Mouse (Mus musculus): ENCODE results near the gene Tada3.

Tada3 gene

DNA sequence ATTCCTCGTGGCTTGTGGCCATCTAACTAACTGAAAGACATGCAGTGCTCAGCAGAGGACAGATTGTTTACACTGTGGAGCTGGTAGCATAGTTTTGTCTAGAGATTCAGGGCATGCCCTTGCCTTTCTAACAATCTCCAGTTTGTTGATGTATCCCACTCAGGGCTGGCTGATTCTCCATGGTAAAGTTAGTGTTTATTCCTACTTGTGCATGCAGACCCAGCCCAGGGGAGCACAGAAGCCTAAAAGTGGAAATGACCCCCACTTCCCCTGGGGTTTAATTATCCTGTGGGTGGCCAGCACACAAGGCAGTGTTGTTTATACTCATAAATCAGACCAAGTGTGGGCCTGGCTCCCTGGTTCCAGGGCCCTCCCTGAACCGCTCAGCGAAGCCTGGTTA, 8.3 kb upstream of the Tada3 start:
- no peak for DNase-seq

- DNase-seq, result no peak
Measured at GRCm38 (mm10) chr6:113385160-113385714, 7.6 kb upstream of the Tada3 start.

DNA sequence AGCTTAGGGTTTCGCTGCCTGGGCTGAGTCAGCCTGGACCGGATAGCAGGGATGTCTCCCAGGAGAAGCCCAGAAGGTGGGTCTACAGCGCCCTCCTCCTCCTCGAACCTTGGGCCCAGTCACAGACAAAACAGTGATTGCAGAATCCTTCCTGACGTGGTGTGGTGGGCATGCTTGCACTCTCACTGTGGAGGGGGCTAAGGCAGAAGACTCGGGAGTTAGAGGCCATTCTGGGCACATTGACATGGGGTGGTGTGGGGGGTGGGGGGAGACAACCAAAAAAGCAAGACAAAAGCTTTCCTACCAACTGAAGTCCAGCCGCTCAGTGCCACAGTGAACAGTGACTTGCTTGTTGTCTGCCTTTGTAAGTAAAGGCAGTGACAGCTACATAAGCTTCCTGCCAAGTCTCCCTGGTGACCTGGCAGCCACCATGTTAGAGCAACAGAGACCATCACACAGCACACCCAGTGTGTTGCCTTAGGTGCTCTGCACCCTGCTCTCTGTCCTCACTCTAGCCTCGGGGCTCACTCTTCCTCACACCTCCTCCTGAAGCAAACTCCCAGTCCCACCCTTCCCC, 6.8 kb upstream of the Tada3 start:
- DNase-seq, result peak in 1 of 2 experiments; percentile 18

- DNase-seq, result no peak
Measured at GRCm38 (mm10) chr6:113380480-113380879, 2.8 kb upstream of the Tada3 start.

DNA sequence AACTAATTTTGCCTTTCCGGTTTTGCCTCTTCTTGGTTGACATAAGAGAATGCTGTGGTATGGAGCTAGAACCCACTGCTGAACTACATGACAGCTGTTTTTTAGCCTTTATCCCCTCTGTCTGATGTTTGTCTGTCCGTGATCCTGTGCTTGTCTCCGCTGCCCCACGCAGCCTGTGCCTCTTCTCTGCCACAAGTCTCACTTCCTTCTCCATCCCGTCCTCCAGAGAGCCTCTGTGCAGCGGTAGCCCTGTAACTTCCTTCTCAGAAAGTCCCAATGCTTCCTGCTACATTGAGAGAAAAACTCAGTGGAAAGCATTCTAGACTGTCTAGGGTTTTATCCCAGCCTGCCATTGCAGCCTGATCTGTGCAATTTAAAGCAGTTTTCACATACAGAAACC, 1.6 kb upstream of the Tada3 start:
- DNase-seq, result no peak

- DNase-seq, result no peak
Measured at GRCm38 (mm10) chr6:113377172-113377495, 549 bp downstream of the Tada3 start.

DNA sequence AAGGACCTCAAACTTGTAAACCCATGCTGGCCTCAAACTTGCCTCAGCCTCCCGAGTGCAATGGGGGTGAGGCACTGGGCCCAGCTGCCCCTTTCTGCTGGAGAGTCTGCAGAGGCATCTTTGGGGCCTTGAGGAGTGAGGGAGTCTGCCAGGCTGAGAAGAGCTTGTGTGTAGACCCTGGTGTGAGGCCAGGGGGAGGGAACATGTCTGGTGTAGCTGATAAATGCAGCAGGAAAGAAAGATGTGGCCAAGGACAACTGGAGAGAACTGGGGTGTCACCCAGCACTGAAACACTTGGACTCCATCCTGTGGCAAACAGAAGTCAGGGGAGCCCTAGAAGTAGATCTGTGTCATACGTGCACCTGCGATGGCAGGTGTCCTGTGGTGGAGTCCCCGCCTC, 4.2 kb downstream of the Tada3 start:
- no peak for DNase-seq

GRCm38 (mm10) chr6:113370194-113370929, 7.3 kb downstream of the Tada3 start:
- no peak for DNase-seq

DNA sequence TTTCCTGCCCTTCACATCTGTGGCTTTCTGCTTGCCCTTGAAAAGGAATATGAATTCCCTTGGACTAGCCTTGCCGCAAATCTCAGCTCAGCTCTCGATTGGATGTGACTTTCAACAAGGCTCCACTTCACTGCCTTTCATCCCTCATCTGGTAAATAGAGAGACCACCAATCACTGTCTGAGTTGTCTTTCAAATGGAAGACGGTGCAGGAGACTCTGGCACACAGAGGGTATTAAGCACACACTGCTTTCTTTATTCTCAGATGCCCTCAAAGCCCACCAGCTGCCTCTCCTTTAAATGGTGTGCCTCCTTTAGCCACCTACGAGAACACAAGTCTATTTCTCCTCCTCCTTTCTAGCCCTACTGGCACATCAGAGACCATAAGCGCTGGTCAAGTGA, 9.1 kb downstream of the Tada3 start:
- DNase-seq, result no peak

DNA sequence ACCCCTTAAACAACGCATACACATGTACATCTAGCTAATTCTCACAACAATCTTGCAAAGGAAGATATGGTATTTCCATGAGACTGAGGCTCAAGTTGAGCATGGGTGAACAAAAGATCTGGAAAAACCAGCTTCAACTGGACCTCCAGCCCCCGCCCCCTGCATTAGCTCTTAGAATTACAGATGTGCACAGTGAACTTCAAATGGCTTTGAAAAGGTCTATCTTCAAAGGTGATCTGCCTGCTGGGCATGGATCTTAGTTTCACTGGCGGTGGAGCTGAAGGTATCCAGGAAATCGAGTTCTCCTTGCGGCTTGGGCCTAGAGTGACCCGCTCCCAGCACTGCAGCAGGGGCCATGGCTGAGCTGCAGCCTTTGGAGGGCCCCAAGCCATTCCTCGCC, 9.6 kb downstream of the Tada3 start:
- DNase-seq, result no peak

DNA sequence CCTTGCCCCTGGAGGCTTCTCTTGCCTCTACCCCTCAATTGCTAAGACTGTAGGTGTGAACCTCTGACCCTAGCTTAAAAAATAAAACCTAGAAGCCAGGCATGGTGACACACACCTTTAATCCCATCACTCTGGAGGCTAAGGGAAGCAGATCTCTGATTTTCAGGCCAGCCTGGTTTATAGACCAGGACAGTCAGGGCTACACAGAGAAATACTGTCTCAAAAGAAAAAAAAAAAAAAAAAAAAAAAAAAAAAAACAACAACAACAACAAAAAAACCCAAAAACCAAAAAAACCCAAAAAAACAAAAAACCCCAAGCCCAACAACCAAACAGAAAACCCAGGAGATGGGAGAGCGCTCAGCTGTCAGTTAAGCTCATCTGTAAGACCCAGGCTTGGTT, 10.1 kb downstream of the Tada3 start:
- no peak for DNase-seq

GRCm38 (mm10) chr6:113366639-113367038, 11.0 kb downstream of the Tada3 start:
- DNase-seq, result no peak

DNA sequence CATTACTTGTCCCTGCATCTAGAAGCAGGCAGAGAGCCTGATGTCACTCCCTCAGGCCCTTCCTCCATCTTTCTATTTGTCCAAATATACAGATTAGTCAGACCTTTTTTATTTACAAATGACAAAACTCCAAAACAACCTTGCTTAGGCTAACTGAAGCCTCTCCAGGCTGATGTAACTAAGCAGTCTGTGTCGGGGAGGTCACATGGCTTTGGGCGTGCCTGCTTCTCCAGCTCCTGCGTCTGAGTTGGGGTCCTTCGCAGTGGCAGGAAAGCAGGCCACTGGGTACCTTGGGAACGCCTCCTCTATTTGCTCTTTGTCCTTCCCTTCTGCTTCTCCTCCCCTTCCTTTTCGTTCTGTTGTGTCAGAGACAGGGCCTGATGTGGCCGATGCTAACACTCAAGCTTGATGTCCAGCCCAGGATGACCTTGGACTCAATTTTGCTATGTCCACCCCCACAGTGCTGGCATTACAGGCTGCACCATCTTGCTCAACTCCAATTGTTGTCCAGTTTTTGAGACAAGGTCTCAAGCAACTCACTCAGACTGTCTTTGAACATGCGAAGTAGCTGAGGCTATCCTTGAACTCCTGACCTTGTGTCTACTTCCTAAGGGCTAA, 13.1 kb downstream of the Tada3 start:
- DNase-seq, result no peak

DNA sequence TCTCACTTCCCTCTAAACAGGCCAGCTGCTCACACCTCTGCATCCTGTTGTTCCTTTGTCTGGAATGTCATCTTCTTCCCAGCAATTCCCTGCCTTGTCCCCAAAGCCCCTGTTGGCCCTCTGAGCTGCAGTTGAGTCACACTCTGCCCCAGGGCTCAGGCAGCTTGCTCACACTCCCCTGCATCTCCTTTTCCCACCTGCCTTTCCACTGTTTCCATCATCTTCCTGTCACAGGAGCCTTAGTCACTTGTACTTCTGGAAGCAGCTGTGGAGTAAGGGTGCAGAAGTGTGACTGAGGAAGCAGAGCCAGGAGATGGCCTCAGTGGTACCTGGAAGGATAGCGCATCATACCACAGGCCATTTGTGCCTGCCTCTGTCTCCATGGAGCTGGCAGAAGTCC, 15.4 kb downstream of the Tada3 start:
- no peak for DNase-seq

DNA sequence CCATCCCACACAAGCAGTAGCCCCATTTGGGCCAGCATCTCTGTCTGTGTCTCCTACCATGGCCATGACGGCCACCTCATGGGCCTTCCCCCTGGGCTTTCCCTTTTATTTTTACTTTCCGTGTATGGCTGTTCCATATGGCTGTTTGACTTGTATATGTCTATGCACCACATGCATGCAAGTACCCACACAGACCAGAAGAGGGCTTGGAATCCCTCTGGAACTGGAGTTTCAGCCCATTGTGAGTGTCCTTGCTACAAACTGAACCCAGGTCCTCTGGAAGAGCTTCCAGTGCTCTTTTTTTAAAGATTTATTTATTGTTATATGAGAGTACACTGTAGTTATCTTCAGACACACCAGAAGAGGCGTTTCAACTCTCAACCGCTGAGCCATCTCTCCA, 16.2 kb downstream of the Tada3 start:
- no peak for DNase-seq

GRCm38 (mm10) chr6:113353696-113354095, 24.0 kb downstream of the Tada3 start:
- DNase-seq, result no peak

DNA sequence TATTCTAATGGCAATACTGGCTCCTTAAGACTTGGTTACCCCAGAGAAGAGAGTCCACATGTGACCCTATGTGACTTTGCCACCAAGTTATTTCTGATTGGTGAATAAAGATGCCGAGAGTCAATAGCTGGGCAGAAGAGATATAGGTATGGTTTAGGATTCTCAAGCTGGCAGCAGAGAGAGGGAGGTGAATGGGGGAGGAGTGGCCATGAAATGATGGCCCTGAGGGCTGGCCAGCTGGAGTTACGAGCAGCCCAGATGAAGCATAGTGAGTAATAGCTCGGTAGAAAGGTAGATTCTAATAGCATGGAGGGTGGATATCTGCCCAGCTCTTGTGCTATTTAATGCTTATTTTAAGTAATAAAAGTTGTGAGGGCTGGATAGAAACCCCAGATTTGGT, 24.9 kb downstream of the Tada3 start:
- no peak for DNase-seq

- no peak for DNase-seq
Measured at GRCm38 (mm10) chr6:113351653-113352052, 26.0 kb downstream of the Tada3 start.

DNA sequence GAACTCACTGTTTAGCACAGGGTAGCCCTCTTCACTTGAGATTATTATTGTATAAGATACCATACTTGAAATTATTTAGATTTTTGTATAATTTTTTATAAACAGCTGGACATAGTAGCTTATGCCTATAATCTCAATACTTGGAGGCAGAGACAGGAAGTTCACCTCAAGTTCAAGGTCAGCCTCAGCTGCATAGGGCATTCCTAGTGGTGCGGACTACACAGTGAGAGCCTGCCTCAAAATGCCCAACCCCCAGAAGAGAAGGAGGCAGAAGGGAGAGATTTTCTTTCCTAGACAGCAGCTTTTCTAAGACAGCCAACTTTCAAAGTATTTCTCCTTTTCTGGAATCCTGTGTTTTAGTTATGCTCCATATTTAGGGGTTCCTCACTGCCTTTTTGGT, 26.5 kb downstream of the Tada3 start:
- no peak for DNase-seq

DNA sequence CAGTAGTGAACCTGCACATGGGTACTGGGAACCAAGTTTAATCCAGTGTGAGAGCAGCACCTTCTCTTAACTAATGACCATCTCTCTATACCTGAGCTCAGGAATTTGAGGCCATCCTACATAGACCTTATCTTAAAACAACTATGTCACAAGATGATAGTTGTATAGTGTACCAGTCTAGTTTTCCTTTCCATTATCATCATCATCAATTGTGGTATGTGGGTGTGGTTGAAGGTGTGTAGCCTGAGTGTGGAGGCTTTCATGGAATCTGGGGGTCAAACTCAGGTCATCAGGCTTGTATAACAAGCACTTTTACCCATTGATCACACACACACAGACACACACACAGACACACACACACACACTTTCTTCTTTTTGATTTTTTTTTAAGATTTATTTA, 27.1 kb downstream of the Tada3 start:
- DNase-seq, result no peak

GRCm38 (mm10) chr6:113346897-113347296, 30.8 kb downstream of the Tada3 start:
- DNase-seq, result no peak

DNA sequence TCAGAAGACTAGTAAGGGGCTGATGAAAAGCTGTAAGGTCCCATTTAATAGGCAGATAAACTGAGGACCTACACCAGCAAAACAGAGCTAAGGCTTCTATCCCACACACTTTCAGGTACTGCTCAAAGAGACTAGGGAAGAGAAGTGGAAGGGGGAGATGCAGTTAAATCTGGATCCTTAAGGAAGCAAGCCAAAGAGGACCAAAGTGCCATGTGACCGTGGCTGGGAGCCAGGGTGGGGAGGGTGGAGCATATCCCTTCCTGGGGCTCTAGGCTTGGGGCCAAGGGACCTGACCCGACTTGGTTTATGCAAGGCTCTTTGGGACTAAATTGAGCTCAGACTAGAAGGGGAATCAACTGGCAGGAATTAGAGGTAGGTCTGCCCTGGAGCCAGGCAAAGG, 33.4 kb downstream of the Tada3 start:
- DNase-seq, result peak; percentile 38 to 51

DNA sequence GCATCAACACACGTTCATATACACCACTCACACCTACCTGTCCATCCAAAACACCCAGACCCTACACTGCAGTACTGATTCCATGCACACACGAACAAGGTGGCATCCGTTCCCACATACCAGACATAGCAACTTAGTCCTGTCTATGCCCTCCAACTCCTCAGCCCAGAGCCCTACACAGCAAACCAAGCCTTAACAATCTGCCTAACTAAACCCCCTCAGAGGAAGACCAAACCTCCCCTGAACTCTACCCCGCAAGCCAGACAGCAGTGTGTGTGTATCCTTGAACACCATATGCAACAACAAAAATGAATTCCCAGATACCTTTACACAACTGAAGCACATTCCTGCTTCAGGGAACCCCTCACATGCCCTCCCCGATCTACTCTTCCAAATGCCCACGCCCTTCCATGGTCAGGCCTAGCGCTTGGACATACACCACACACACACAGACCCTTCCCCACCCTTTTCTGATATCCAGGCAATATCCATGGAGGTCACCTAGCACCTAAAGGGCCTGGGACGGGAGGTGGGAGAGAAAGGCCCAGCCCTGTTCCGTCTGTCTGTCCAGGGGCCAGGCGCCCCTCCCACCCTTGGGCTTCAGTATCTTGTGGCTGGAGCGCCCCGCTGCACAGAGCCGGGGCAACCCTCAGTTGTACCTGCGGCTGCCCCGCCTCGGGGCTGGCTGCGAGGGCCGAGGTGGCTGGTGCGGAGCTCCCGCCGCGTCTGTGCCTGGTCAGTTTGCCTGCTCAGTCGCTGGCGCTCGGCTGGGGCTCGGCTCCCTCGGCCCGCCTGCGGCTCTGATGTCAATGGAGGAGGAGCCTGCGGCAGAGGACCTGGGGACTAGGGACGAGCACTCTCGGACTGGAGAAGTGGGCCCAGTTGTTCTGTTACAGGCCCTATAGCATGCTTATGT, 34.2 kb downstream of the Tada3 start, which contains the start of gene Camk1:
Gene Camk1, minus strand, starts transcription at position 808 of the 916 bp plus-strand sequence.
- DNase-seq, result peak; percentile 86 to 90
